Mouse (Mus musculus) layer of hippocampus, adult 18-20 months (tissue): ENCODE measurements around the gene Styx. TPM values are rescaled to one million over a fixed set of nuclear protein-coding genes. Genes with fewer than 3 reads are reported as not detected.
"Not testable (repeated sequence)": the region's sequence is repeated elsewhere in the genome, so short reads cannot be mapped to it uniquely, and the experiment has no call there.

ENCODE experiments used
- DNase-seq, 2 experiments: peaks; one replicate each; pipeline ENCODE4 v3.0.0; 2022; ENCODE audit warnings: low spot score in 2 of 2
- microRNA-seq, 2 experiments: library from miRNA; unstranded; fragments of <30 nt; microRNA quantifications; one replicate each; pipeline ENCODE4 v1.2.0; 2021
- total RNA-seq, 2 experiments: library from RNA; stranded (reverse); gene quantifications; 2 replicates each; pipeline ENCODE4 v1.2.3; 2021

Styx gene
- total RNA-seq, 2 experiments from 2014 or later, result 19.1 to 19.6 TPM

- no peak for DNase-seq
These were observed 112.7 kb downstream of the Styx start for GRCm38 (mm10) chr14:45463599-45463998.

GRCm38 (mm10) chr14:45464036-45465035 is 113.4 kb downstream of the Styx start:
- no peak for DNase-seq

DNA sequence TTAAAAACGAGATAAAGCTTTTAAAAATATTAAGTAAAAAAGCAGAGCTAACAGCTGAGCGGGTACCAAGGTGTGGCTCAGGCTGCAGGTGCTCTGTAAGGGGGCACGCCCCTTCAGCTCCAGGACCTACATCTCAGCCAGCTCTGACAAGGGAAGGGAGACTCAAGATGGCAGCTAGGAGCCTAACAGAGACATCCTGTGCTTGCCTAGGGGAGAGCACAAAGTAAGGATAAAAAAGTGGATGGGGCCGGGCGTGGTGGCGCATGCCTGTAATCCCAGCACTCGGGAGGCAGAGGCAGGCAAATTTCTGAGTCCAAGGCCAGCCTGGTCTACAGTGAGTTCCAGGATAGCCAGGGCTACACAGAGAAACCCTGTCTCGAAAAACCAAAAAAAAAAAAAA is 115.5 kb downstream of the Styx start:
- DNase-seq, result not testable (repeated sequence)

DNA sequence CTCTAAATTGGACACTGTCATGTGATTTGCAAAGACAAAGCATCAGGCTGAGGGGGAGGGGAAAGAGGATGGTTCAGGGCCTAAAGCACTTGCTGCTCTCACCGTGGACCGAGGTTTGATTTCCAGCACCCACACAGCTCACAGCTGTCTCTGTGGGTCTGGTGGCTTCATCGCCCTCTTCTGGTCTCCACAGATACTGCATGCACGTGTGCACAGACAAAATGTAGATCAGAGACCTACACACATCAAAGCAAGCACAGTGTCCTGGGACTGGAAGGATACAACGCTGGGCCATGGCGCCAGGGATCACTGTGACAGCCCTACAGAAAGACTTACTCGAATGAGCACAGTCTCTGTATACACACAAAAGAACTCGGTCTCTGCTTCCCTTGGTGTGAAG is 118.6 kb downstream of the Styx start:
- DNase-seq, result no peak

Small RNAs within 50 kb of the gene (microRNA-seq; reads per million reads assigned to microRNA genes)
- 0 reads per million in 2 experiments for gene Gm25353

Other genes starting within 250 kb of the Styx start
- gene Gpr137c, start 131.4 kb upstream of the Styx start, total RNA-seq, result 10 to 100 TPM; 20.9 to 21.3 TPM
- gene Txndc16, start 130.8 kb upstream of the Styx start, total RNA-seq, result 10 to 100 TPM; 61.0 to 64.7 TPM
- gene Ero1l, start 32.3 kb upstream of the Styx start, total RNA-seq, result 10 to 100 TPM; 32.1 to 34.4 TPM
- 10 to 100 TPM; 81.2 to 83.3 TPM for gene Psmc6, start 21.3 kb upstream of the Styx start, total RNA-seq
- 10 to 100 TPM; 14.4 to 16.7 TPM for gene Gnpnat1, start 53.8 kb downstream of the Styx start, total RNA-seq
- 100 to 1,000 TPM in 1 of 2 experiments, 10 to 100 TPM in 1; 96.7 to 103 TPM for gene Fermt2, start 179.0 kb downstream of the Styx start, total RNA-seq